Mouse (Mus musculus): ENCODE data around the gene Cdrt4. TPM values are rescaled to one million over a fixed set of nuclear protein-coding genes. Genes with fewer than 3 reads are reported as not detected.

Gene Cdrt4
- polyA plus RNA-seq, 1 experiment from 2014 or later, result not detected

DNA sequence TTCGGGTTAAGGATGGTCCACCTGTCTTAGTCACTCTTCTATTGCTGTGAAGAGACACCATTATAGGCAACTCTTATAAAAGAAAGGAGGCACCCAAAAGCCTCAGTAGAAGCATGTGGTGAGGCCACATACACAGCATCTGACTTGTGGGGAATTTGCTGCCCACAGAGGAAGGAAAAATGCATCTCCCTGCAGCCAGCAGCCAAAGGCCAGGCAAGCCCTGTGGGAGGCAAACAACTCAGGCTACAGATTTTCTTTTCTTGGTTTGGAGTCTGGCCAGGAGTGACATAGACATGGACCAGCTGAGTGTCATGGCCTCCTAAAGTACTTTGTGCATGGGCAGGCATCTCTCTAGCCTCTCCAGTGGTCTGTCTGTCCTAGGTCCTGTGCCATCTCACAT is 1.4 kb upstream of the Cdrt4 start:
- H3K4me1 ChIP-seq, result no peaks in the 10 kb centered on the region
- H3K27ac ChIP-seq (replicated peaks), result no peak overlapping the region
- no peaks in the 10 kb centered on the region for H3K36me3 ChIP-seq
- H3K9ac ChIP-seq (replicated peaks), result no peak overlapping the region
- H3K9me3 ChIP-seq, result no peaks in the 10 kb centered on the region
- ATAC-seq (ENCODE audit: low FRiP score, low read depth), result no peak
- H3K4me3 ChIP-seq, result no peak overlapping the region
- WGBS, result 81% methylated on average over 1 of the region's 1 CpGs
- H3K4me2 ChIP-seq (replicated peaks), result no peak overlapping the region
- no peaks in the 10 kb centered on the region for H3K27me3 ChIP-seq

DNA sequence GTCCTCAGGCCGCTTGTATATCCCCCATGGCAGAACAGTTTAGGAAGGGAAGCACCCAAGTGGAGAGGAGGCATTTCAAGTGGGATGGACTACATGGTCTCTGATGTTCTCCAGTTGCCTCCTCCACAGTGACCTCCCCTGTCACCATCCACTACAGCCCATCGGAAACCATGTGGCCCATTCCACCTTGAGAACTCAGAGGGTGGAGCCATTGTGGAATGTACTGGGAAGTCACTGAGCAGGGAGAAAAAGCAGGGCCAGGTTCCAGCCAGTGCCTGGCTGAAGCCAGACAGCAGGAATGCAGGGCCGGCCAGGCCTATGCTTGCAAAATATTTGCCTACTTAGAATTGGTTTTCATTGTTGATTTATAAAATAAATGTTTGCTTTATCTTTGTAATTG is 3.8 kb downstream of the Cdrt4 start:
- Histone ChIP-seq H3K27ac (replicated peaks) (no peak overlapping the region), H3K4me2 (replicated peaks) (no peak overlapping the region), H3K9me3 (0 out of 2 replicates have a peak, but pooled peaks cover 6% of the 10 kb centered on the region), H3K27me3 (no peaks in the 10 kb centered on the region), H3K4me3 (no peak overlapping the region), H3K9ac (replicated peaks) (no peak overlapping the region), H3K36me3 (no peaks in the 10 kb centered on the region), H3K4me1 (no peaks in the 10 kb centered on the region)
- 95% methylated on average over 3 of the region's 3 CpGs for WGBS
- ATAC-seq (ENCODE audit: low FRiP score, low read depth), result no peak

DNA sequence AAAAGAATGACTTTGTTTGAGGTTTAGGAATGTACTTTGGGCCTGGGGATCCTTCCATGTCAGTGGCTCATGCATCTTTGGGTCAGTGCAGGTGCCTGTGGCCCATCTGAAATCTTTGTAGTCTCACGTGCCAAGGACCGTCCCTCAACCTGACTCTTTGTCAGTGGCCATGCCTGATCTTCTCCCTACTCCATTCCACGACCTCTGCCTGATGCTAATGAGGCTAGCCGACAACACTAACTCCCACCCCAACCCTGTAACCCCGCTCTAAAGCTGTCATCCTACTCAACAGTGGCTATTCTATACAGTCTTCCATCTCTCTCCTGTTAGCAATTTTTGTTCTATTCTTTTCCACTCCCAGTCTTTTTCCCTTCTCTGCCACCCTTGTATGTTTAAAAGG is 4.2 kb downstream of the Cdrt4 start:
- ATAC-seq (ENCODE audit: low FRiP score, low read depth), result no peak
- Histone ChIP-seq H3K4me3 (no peak overlapping the region), H3K4me1 (no peaks in the 10 kb centered on the region), H3K9me3 (0 out of 2 replicates have a peak, but pooled peaks cover 6% of the 10 kb centered on the region), H3K27me3 (no peaks in the 10 kb centered on the region), H3K36me3 (no peaks in the 10 kb centered on the region), H3K9ac (replicated peaks) (no peak overlapping the region), H3K27ac (replicated peaks) (no peak overlapping the region), H3K4me2 (replicated peaks) (no peak overlapping the region)
- 84% methylated on average over 5 of the region's 5 CpGs for WGBS

DNA sequence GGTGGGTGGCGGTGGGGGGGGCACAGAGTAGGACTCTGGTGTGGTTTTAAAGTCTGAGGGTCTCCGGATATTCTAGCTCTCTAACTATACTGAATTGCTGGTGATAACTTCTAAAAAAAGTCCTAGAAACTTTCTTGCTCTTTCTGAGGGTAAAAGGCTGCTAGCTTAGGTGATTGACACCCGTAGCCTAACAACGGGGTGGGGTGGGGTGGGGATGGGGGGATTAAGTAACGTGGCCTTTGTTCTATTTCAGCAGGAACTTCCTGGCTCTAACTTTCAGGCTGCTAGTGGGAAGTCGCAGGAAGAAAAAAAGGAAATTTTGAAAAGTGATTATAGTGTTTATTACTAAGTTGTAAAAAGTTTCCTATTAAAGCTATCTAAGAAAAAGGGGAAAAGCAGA is 4.8 kb downstream of the Cdrt4 start:
- no peaks in the 10 kb centered on the region for H3K27me3 ChIP-seq
- no peaks in the 10 kb centered on the region for H3K4me1 ChIP-seq
- H3K4me3 ChIP-seq, result no peak overlapping the region
- 37% methylated on average over 6 of the region's 6 CpGs for WGBS
- no peak for ATAC-seq (ENCODE audit: low FRiP score, low read depth)
- no peak overlapping the region for H3K27ac ChIP-seq (replicated peaks)
- no peak overlapping the region for H3K4me2 ChIP-seq (replicated peaks)
- H3K36me3 ChIP-seq, result no peaks in the 10 kb centered on the region
- no peak overlapping the region for H3K9ac ChIP-seq (replicated peaks)
- H3K9me3 ChIP-seq, result 0 out of 2 replicates have a peak, but pooled peaks cover 6% of the 10 kb centered on the region

DNA sequence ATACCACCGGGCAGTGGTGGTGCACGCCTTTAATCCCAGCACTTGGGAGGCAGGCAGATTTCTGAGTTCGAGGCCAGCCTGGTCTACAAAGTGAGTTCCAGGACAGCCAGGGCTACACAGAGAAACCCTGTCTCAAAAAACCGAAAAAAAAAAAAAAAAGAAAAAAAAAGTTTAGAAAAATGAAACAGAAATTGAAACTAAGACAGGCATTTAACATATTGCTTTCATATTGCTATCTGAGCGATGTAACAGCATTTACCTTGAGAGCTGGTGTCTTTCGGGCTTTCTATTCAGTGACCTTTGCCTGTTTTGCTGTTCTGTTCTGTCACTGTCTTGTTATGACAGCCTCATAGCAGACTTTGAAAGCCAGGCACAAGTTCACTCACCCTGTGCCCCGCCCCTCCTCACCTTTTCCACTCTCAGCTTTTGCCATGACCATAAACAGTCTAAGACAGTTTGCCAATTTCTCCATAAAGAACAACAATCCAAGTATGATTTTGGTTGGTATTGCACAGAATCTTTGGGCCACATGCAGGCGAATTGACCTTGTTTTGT is 6.7 kb downstream of the Cdrt4 start:
- no peak for ATAC-seq (ENCODE audit: low FRiP score, low read depth)
- Histone ChIP-seq H3K4me2 (replicated peaks) (no peak overlapping the region), H3K27me3 (no peaks in the 10 kb centered on the region), H3K36me3 (no peaks in the 10 kb centered on the region), H3K9me3 (0 out of 2 replicates have a peak, but pooled peaks cover 6% of the 10 kb centered on the region), H3K4me1 (no peaks in the 10 kb centered on the region), H3K27ac (replicated peaks) (no peak overlapping the region), H3K9ac (replicated peaks) (no peak overlapping the region), H3K4me3 (no peak overlapping the region)
- WGBS, result 87% methylated on average over 8 of the region's 8 CpGs

- no peak for ATAC-seq (ENCODE audit: low FRiP score, low read depth)
- peaks cover 13% of the 10 kb centered on the region for H3K4me1 ChIP-seq
- 76% methylated on average over 4 of the region's 4 CpGs for WGBS
- no peak overlapping the region for H3K27ac ChIP-seq (replicated peaks)
- no peaks in the 10 kb centered on the region for H3K27me3 ChIP-seq
- no peak overlapping the region for H3K4me3 ChIP-seq
- H3K4me2 ChIP-seq (replicated peaks), result no peak overlapping the region
- no peak overlapping the region for H3K9ac ChIP-seq (replicated peaks)
- no peaks in the 10 kb centered on the region for H3K36me3 ChIP-seq
- no peaks in the 10 kb centered on the region for H3K9me3 ChIP-seq
Measured at GRCm38 (mm10) chr11:62963292-62963691, 12.3 kb downstream of the Cdrt4 start.

- H3K4me1 ChIP-seq, result peaks cover 13% of the 10 kb centered on the region
- WGBS, result 38% methylated on average over 3 of the region's 3 CpGs
- H3K27me3 ChIP-seq, result no peaks in the 10 kb centered on the region
- no peaks in the 10 kb centered on the region for H3K36me3 ChIP-seq
- H3K9ac ChIP-seq (replicated peaks), result no peak overlapping the region; the same call in 1 of the 2 replicates
- H3K4me3 ChIP-seq, result no peak overlapping the region
- no peak for ATAC-seq (ENCODE audit: low FRiP score, low read depth)
- peak overlapping the region; percentile 49 for H3K4me2 ChIP-seq (replicated peaks)
- no peaks in the 10 kb centered on the region for H3K9me3 ChIP-seq
- peak overlapping the region; percentile 66; the same call in 1 of the 2 replicates for H3K27ac ChIP-seq (replicated peaks)
Measured at GRCm38 (mm10) chr11:62966424-62966764, 15.4 kb downstream of the Cdrt4 start.

DNA sequence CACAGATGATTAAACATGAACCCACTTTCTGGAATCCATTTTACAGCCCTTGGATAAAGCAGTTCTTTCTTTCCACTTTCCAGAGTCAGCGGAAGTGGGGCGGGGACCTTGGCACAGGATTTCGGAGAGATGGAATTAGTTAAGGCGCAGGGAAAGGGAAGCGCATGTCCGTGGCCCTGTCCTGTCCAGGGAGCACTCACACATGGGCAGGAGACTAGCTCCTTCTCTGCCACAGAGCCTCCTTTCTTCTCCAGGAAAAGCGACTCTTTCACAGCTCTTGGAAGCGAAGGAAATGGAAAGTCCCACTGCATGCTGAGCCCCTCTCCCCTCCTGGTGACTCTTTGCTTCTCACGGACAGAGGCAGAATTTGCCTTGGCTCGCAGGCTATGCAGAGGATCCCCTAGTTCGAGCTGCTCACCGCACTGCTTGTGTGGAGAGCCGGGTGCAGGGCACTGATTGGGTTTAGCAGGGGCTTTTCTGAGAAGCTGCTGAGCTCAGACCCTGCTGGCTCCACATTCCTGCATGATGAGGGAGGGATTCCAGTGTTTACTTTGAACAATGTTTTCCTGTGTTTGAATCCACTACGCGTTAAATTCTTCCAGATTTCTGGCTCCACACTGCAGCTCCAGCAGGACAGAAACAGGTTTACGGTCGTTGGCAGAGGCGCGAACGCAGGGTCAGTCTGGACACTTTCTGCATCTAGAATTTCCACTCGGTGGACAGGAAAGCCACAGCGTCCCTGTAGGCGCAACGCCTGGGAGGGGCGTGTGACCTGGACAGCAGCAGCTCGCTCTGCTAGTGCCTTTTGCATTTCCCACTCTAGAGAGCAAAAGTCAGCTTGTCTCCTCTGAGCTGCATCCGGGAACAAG is 16.0 kb downstream of the Cdrt4 start:
- WGBS, result 3% methylated on average over 27 of the region's 27 CpGs
- H3K36me3 ChIP-seq, result no peaks in the 10 kb centered on the region
- no peak for ATAC-seq (ENCODE audit: low FRiP score, low read depth)
- peak overlapping the region; percentile 29; the same call in 1 of the 2 replicates for H3K9ac ChIP-seq (replicated peaks)
- no peaks in the 10 kb centered on the region for H3K27me3 ChIP-seq
- peak overlapping the region; percentile 18 for H3K4me3 ChIP-seq
- peak overlapping the region; percentile 66 for H3K27ac ChIP-seq (replicated peaks)
- peaks cover 13% of the 10 kb centered on the region for H3K4me1 ChIP-seq
- H3K4me2 ChIP-seq (replicated peaks), result peak overlapping the region; percentile 49
- no peaks in the 10 kb centered on the region for H3K9me3 ChIP-seq

- Histone ChIP-seq H3K4me2 (replicated peaks) (no peak overlapping the region), H3K9me3 (0 out of 2 replicates have a peak, but pooled peaks cover 4% of the 10 kb centered on the region), H3K4me1 (no peaks in the 10 kb centered on the region), H3K36me3 (no peaks in the 10 kb centered on the region), H3K27me3 (no peaks in the 10 kb centered on the region), H3K9ac (replicated peaks) (no peak overlapping the region), H3K27ac (replicated peaks) (no peak overlapping the region), H3K4me3 (no peak overlapping the region)
- 95% methylated on average over 1 of the region's 1 CpGs for whole genome bisulfite sequencing
- ATAC-seq (ENCODE audit: low FRiP score, low read depth), result no peak
Measured at GRCm38 (mm10) chr11:62977176-62977575, 26.2 kb downstream of the Cdrt4 start.

- H3K4me1 ChIP-seq, result peaks cover 8% of the 10 kb centered on the region
- 0 out of 2 replicates have a peak, but pooled peaks cover 4% of the 10 kb centered on the region for H3K9me3 ChIP-seq
- no peak overlapping the region for H3K27ac ChIP-seq (replicated peaks)
- 79% methylated on average over 6 of the region's 6 CpGs for WGBS
- H3K9ac ChIP-seq (replicated peaks), result no peak overlapping the region
- no peak overlapping the region for H3K4me2 ChIP-seq (replicated peaks)
- no peaks in the 10 kb centered on the region for H3K36me3 ChIP-seq
- ATAC-seq (ENCODE audit: low FRiP score, low read depth), result no peak
- no peak overlapping the region for H3K4me3 ChIP-seq
- H3K27me3 ChIP-seq, result no peaks in the 10 kb centered on the region
Measured at GRCm38 (mm10) chr11:62978886-62979285, 27.9 kb downstream of the Cdrt4 start.

- no peak for ATAC-seq (ENCODE audit: low FRiP score, low read depth)
- no peak overlapping the region for H3K27ac ChIP-seq (replicated peaks)
- H3K27me3 ChIP-seq, result 0 out of 2 replicates have a peak, but pooled peaks cover 10% of the 10 kb centered on the region
- H3K9me3 ChIP-seq, result 0 out of 2 replicates have a peak, but pooled peaks cover 4% of the 10 kb centered on the region
- peaks cover 22% of the 10 kb centered on the region for H3K4me1 ChIP-seq
- H3K4me3 ChIP-seq, result no peak overlapping the region
- no peak overlapping the region for H3K9ac ChIP-seq (replicated peaks)
- no peak overlapping the region for H3K4me2 ChIP-seq (replicated peaks)
- no peaks in the 10 kb centered on the region for H3K36me3 ChIP-seq
- WGBS, result 77% methylated on average over 3 of the region's 3 CpGs
Measured at GRCm38 (mm10) chr11:62981729-62982128, 30.7 kb downstream of the Cdrt4 start.

GRCm38 (mm10) chr11:62983793-62984192 is 32.8 kb downstream of the Cdrt4 start:
- Histone ChIP-seq H3K27me3 (0 out of 2 replicates have a peak, but pooled peaks cover 10% of the 10 kb centered on the region), H3K9ac (replicated peaks) (no peak overlapping the region), H3K4me2 (replicated peaks) (no peak overlapping the region), H3K9me3 (0 out of 2 replicates have a peak, but pooled peaks cover 4% of the 10 kb centered on the region), H3K36me3 (no peaks in the 10 kb centered on the region), H3K4me1 (peaks cover 22% of the 10 kb centered on the region), H3K4me3 (no peak overlapping the region), H3K27ac (replicated peaks) (no peak overlapping the region; the same call in 1 of the 2 replicates)
- WGBS, result 5% methylated on average over 3 of the region's 3 CpGs
- ATAC-seq (ENCODE audit: low FRiP score, low read depth), result peak; percentile 62; the same call in 1 of the 2 replicates

Measured in midbrain, embryonic 12.5 days (tissue).